25 mouse cellular contexts compared by ENCODE assay signal in genomic region chr3:92587190-92587589, GRCm38 (mm10). TPM values are rescaled to one million over a fixed set of nuclear protein-coding genes. Genes with fewer than 3 reads are reported as not detected.
"Had no signal": no experiment of that assay in that cellular context is flagged by ENCODE, and none has a peak within 500 bp of the region (broad histone marks: within the 10 kb centered on the region; RNA-seq: fewer than 3 reads in every experiment).

No protein-coding gene starts in this region.

- ATAC-seq: lung, postnatal 0 days; midbrain, embryonic 13.5 days; midbrain, embryonic 15.5 days had no signal

- DNase-seq: lung, adult 2 months; lung, postnatal 14 days; lung, postnatal 36 days; right cerebral cortex, postnatal 14 days; thymus, adult 2 months; thymus, postnatal 25 days; thymus, postnatal 4 days had no signal

- H3K4me1 ChIP-seq: lung, embryonic 15.5 days; megakaryocyte, embryonic 14.5 days; midbrain, embryonic 13.5 days; midbrain, embryonic 15.5 days; neural tube, embryonic 12.5 days; stomach, embryonic 15.5 days had no signal

- H3K9ac ChIP-seq: lung, embryonic 15.5 days; midbrain, embryonic 13.5 days; midbrain, embryonic 15.5 days; neural tube, embryonic 12.5 days; stomach, embryonic 15.5 days had no signal

- H3K27ac ChIP-seq: lung, embryonic 15.5 days; macrophage; midbrain, embryonic 13.5 days; midbrain, embryonic 15.5 days; neural tube, embryonic 12.5 days; stomach, embryonic 15.5 days; stomach, postnatal 0 days had no signal

- H3K27me3 ChIP-seq: lung, embryonic 15.5 days; megakaryocyte, embryonic 14.5 days; midbrain, embryonic 13.5 days; midbrain, embryonic 15.5 days; neural tube, embryonic 12.5 days; stomach, embryonic 15.5 days had no signal

- H3K4me2 ChIP-seq: lung, embryonic 15.5 days; midbrain, embryonic 11.5 days; midbrain, embryonic 13.5 days; midbrain, embryonic 15.5 days; neural tube, embryonic 12.5 days; stomach, embryonic 15.5 days had no signal

- H3K4me3 ChIP-seq: lung, embryonic 15.5 days; megakaryocyte, embryonic 14.5 days; midbrain, embryonic 13.5 days; midbrain, embryonic 15.5 days; neural tube, embryonic 12.5 days; stomach, embryonic 15.5 days had no signal

- H3K36me3 ChIP-seq: lung, embryonic 15.5 days; midbrain, embryonic 13.5 days; midbrain, embryonic 15.5 days; neural tube, embryonic 12.5 days; stomach, embryonic 15.5 days had no signal

- H3K9me3 ChIP-seq: lung, embryonic 15.5 days; midbrain, embryonic 13.5 days; midbrain, embryonic 15.5 days; neural tube, embryonic 12.5 days; stomach, embryonic 15.5 days had no signal

RNA-seq across cellular contexts. Expression of gene Smcp, which starts 1.6 kb away (rescaled TPM):
- total RNA-seq: megakaryocyte progenitor cell, adult 5-6 weeks; midbrain, postnatal 0 days; monocyte, adult 5-6 weeks; neutrophil, adult 5-6 weeks had no signal
- polyA plus RNA-seq: lung, adult 2 months; lung, embryonic 15.5 days; lung, postnatal 0 days; macrophage; midbrain, embryonic 11.5 days; midbrain, embryonic 13.5 days; midbrain, embryonic 15.5 days; midbrain, postnatal 0 days; neural tube, embryonic 12.5 days; neural tube, embryonic 14.5 days; spleen, adult 2 months; stomach, postnatal 0 days had no signal

RNA-seq across cellular contexts. Expression of gene Ivl, which starts 13.7 kb away (rescaled TPM):
- total RNA-seq: megakaryocyte progenitor cell, adult 5-6 weeks; monocyte, adult 5-6 weeks; neutrophil, adult 5-6 weeks had no signal
- polyA plus RNA-seq: liver, embryonic 16.5 days; lung, embryonic 15.5 days; macrophage; midbrain, embryonic 11.5 days; midbrain, embryonic 13.5 days; midbrain, embryonic 15.5 days; midbrain, postnatal 0 days; neural tube, embryonic 14.5 days; spleen, adult 2 months had no signal

RNA-seq across cellular contexts. Expression of gene 2210017I01Rik, which starts 20.1 kb away (rescaled TPM):
- total RNA-seq: megakaryocyte progenitor cell, adult 5-6 weeks; midbrain, postnatal 0 days; monocyte, adult 5-6 weeks; neutrophil, adult 5-6 weeks had no signal
- polyA plus RNA-seq: liver, embryonic 16.5 days; lung, embryonic 15.5 days; lung, postnatal 0 days; macrophage; midbrain, embryonic 11.5 days; midbrain, embryonic 13.5 days; midbrain, embryonic 15.5 days; midbrain, postnatal 0 days; neural tube, embryonic 12.5 days; neural tube, embryonic 14.5 days; spleen, adult 2 months; stomach, embryonic 15.5 days; urinary bladder, adult 2 months had no signal

RNA-seq across cellular contexts. Expression of gene Lce6a, which starts 34.3 kb away (rescaled TPM):
- total RNA-seq: megakaryocyte progenitor cell, adult 5-6 weeks; midbrain, postnatal 0 days; monocyte, adult 5-6 weeks; neutrophil, adult 5-6 weeks had no signal
- polyA plus RNA-seq: lung, adult 2 months; lung, embryonic 15.5 days; lung, postnatal 0 days; macrophage; midbrain, embryonic 11.5 days; midbrain, embryonic 13.5 days; midbrain, embryonic 15.5 days; midbrain, postnatal 0 days; neural tube, embryonic 12.5 days; neural tube, embryonic 14.5 days; spleen, adult 2 months; stomach, embryonic 15.5 days; thymus, adult 2 months had no signal

RNA-seq across cellular contexts. Expression of gene 2310046K23Rik, which starts 52.9 kb away (rescaled TPM):
- total RNA-seq: megakaryocyte progenitor cell, adult 5-6 weeks; midbrain, postnatal 0 days; monocyte, adult 5-6 weeks; neutrophil, adult 5-6 weeks had no signal
- polyA plus RNA-seq: liver, embryonic 16.5 days; lung, embryonic 15.5 days; lung, postnatal 0 days; macrophage; midbrain, embryonic 11.5 days; midbrain, embryonic 13.5 days; midbrain, embryonic 15.5 days; midbrain, postnatal 0 days; neural tube, embryonic 12.5 days; neural tube, embryonic 14.5 days; spleen, adult 2 months; stomach, embryonic 15.5 days; stomach, postnatal 0 days; urinary bladder, adult 2 months had no signal
